Mouse (Mus musculus) forebrain, postnatal 0 days (tissue): ENCODE measurements around the gene Katnal1. TPM values are rescaled to one million over a fixed set of nuclear protein-coding genes. Genes with fewer than 3 reads are reported as not detected.

ENCODE experiments used
- ATAC-seq: fragments of 200-750 bp; cut with Nextera tagmentation; 2 replicates; pipeline ENCODE4 v1.8.0; 2017; ENCODE audit warnings: mild to moderate bottlenecking, moderate library complexity
- DNase-seq: peaks from one replicate; pipeline ENCODE4 v3.0.0-alpha.2; 2015
- H3K27ac ChIP-seq: fragments of 300-500 bp; sonication (generic); 2 replicates; pipeline ENCODE4 v1.5.1; 2014; ENCODE audit warnings: low read depth, mild to moderate bottlenecking, antibody characterized with exemption, low read length, moderate library complexity, mixed read lengths
- H3K27me3 ChIP-seq: fragments of 300-500 bp; sonication (generic); 2 replicates; pipeline ENCODE4 v1.6.1; 2014; ENCODE audit warnings: mild to moderate bottlenecking, low read length, mixed read lengths; ENCODE audit not compliant: insufficient read depth
- H3K36me3 ChIP-seq: fragments of 300-500 bp; sonication (generic); 2 replicates; pipeline ENCODE4 v1.6.1; 2014; ENCODE audit warnings: mild to moderate bottlenecking, moderate library complexity; ENCODE audit not compliant: insufficient read depth
- H3K4me1 ChIP-seq: fragments of 300-500 bp; sonication (generic); 2 replicates; pipeline ENCODE4 v1.6.1; 2014; ENCODE audit warnings: antibody characterized with exemption; ENCODE audit not compliant: insufficient read depth
- H3K4me2 ChIP-seq: fragments of 300-500 bp; sonication (generic); 2 replicates; pipeline ENCODE4 v1.6.1; 2014; ENCODE audit warnings: low read depth, mild to moderate bottlenecking, moderate library complexity
- H3K4me3 ChIP-seq: fragments of 300-500 bp; sonication (generic); 2 replicates; pipeline ENCODE4 v1.5.1; 2014; ENCODE audit warnings: low read depth, low read length, mixed read lengths
- H3K9ac ChIP-seq: fragments of 300-500 bp; sonication (generic); 2 replicates; pipeline ENCODE4 v1.6.1; 2014; ENCODE audit warnings: mild to moderate bottlenecking
- H3K9me3 ChIP-seq: fragments of 300-500 bp; sonication (generic); 2 replicates; pipeline ENCODE4 v1.6.1; 2016; ENCODE audit warnings: low read length
- CTCF ChIP-seq: sonication (generic); IDR thresholded peaks from 2 replicates; pipeline ENCODE4 v1.5.1; 2016; ENCODE audit warnings: antibody characterized with exemption, control low read depth, low read depth
- WGBS: fragments of 180-500 bp; shearing (Covaris S2); extraction: QIAGEN DNeasy Blood & Tissue Kit; methylation state at CpG from one replicate; pipeline ENCODE4 v1.1.7; 2014; 5-methylcytosine and 5-hydroxymethylcytosine counted together
- polyA plus RNA-seq: library from polyadenylated mRNA; unstranded; fragments of >200 nt; fragmentation: Nextera tagmentation; extraction: Ambion mirVana; gene quantifications from 2 replicates; pipeline ENCODE4 v1.2.1, GENCODE M21; 2015
- total RNA-seq: library from RNA; depleted of rRNA; stranded (reverse); fragments of >200 nt; gene quantifications from 2 replicates; pipeline ENCODE4 v1.2.3, GENCODE M21; 2014

Gene Katnal1
- total and polyA plus RNA-seq, 2 experiments from 2014 or later, result 24.0 to 47.9 TPM

GRCm38 (mm10) chr5:148939948-148940382 is 10.8 kb upstream of the Katnal1 start:
- Histone ChIP-seq H3K9me3 (no peaks in the 10 kb centered on the region; the same call in none of the 2 replicates), H3K4me3 (no peak overlapping the region), H3K9ac (no peak overlapping the region), H3K27me3 (no peaks in the 10 kb centered on the region), H3K4me2 (no peak overlapping the region), H3K4me1 (no peaks in the 10 kb centered on the region), H3K27ac (no peak overlapping the region), H3K36me3 (no peaks in the 10 kb centered on the region)
- no peak for DNase-seq
- TF ChIP-seq CTCF, result no peak
- no peak for ATAC-seq
- 72% methylated on average over 11 of the region's 11 CpGs for WGBS

- 95% methylated on average over 3 of the region's 3 CpGs for WGBS
- no peak for TF ChIP-seq CTCF
- Histone ChIP-seq H3K4me1 (no peaks in the 10 kb centered on the region), H3K4me2 (no peak overlapping the region), H3K9me3 (no peaks in the 10 kb centered on the region; the same call in 1 of the 2 replicates), H3K36me3 (no peaks in the 10 kb centered on the region), H3K9ac (no peak overlapping the region), H3K4me3 (no peak overlapping the region), H3K27ac (no peak overlapping the region), H3K27me3 (no peaks in the 10 kb centered on the region)
- DNase-seq (no peak), ATAC-seq (no peak)
Measured at GRCm38 (mm10) chr5:148936516-148936951, 7.4 kb upstream of the Katnal1 start.

GRCm38 (mm10) chr5:148935871-148936270 is 6.8 kb upstream of the Katnal1 start:
- 90% methylated on average over 6 of the region's 6 CpGs for WGBS
- H3K27ac ChIP-seq, result no peak overlapping the region

GRCm38 (mm10) chr5:148935071-148935821 is 6.1 kb upstream of the Katnal1 start:
- no peak for TF ChIP-seq CTCF
- no peak for DNase-seq
- no peak overlapping the region for H3K4me3 ChIP-seq
- WGBS, result 54% methylated on average over 7 of the region's 7 CpGs
- no peaks in the 10 kb centered on the region for H3K27me3 ChIP-seq
- H3K9ac ChIP-seq, result no peak overlapping the region
- H3K27ac ChIP-seq, result no peak overlapping the region
- no peaks in the 10 kb centered on the region for H3K4me1 ChIP-seq
- H3K4me2 ChIP-seq, result no peak overlapping the region
- no peaks in the 10 kb centered on the region; the same call in 1 of the 2 replicates for H3K9me3 ChIP-seq
- H3K36me3 ChIP-seq, result no peaks in the 10 kb centered on the region
- no peak for ATAC-seq

More at GRCm38 (mm10) chr5:148935871-148936270, 6.8 kb upstream of the Katnal1 start:
- no peaks in the 10 kb centered on the region for H3K4me1 ChIP-seq
- TF ChIP-seq CTCF, result no peak
- no peak overlapping the region for H3K4me2 ChIP-seq
- no peaks in the 10 kb centered on the region; the same call in 1 of the 2 replicates for H3K9me3 ChIP-seq
- H3K9ac ChIP-seq, result no peak overlapping the region
- no peak overlapping the region for H3K4me3 ChIP-seq
- ATAC-seq (no peak), DNase-seq (no peak)
- no peaks in the 10 kb centered on the region for H3K27me3 ChIP-seq
- no peaks in the 10 kb centered on the region for H3K36me3 ChIP-seq

GRCm38 (mm10) chr5:148934457-148934856 is 5.3 kb upstream of the Katnal1 start:
- Histone ChIP-seq H3K27ac (no peak overlapping the region), H3K9ac (no peak overlapping the region), H3K4me1 (no peaks in the 10 kb centered on the region), H3K36me3 (no peaks in the 10 kb centered on the region), H3K27me3 (no peaks in the 10 kb centered on the region), H3K4me3 (no peak overlapping the region), H3K9me3 (no peaks in the 10 kb centered on the region; the same call in 1 of the 2 replicates), H3K4me2 (no peak overlapping the region)
- WGBS, result 44% methylated on average over 6 of the region's 6 CpGs
- ATAC-seq (no peak), DNase-seq (no peak)
- TF ChIP-seq CTCF, result no peak

GRCm38 (mm10) chr5:148933767-148934166 is 4.6 kb upstream of the Katnal1 start:
- H3K27me3 ChIP-seq, result no peaks in the 10 kb centered on the region
- H3K4me1 ChIP-seq, result no peaks in the 10 kb centered on the region
- H3K9me3 ChIP-seq, result no peaks in the 10 kb centered on the region; the same call in 1 of the 2 replicates
- WGBS, result 71% methylated on average over 8 of the region's 8 CpGs
- no peak for TF ChIP-seq CTCF
- no peak for ATAC-seq
- no peaks in the 10 kb centered on the region for H3K36me3 ChIP-seq
- H3K4me2 ChIP-seq, result no peak overlapping the region
- no peak overlapping the region for H3K27ac ChIP-seq
- H3K4me3 ChIP-seq, result no peak overlapping the region
- DNase-seq, result no peak
- no peak overlapping the region for H3K9ac ChIP-seq

GRCm38 (mm10) chr5:148931301-148931700 is 2.2 kb upstream of the Katnal1 start:
- no peaks in the 10 kb centered on the region for H3K27me3 ChIP-seq
- ATAC-seq, result no peak

More at GRCm38 (mm10) chr5:148931301-148931700, 2.2 kb upstream of the Katnal1 start:
- H3K4me2 ChIP-seq, result no peak overlapping the region
- H3K4me3 ChIP-seq, result no peak overlapping the region
- no peak for DNase-seq
- WGBS, result 73% methylated on average over 1 of the region's 1 CpGs
- H3K36me3 ChIP-seq, result no peaks in the 10 kb centered on the region
- H3K9ac ChIP-seq, result no peak overlapping the region
- peaks cover 9% of the 10 kb centered on the region; the same call in 1 of the 2 replicates for H3K4me1 ChIP-seq
- no peak overlapping the region for H3K27ac ChIP-seq
- TF ChIP-seq CTCF, result no peak
- no peaks in the 10 kb centered on the region; the same call in 1 of the 2 replicates for H3K9me3 ChIP-seq
